Mouse (Mus musculus): ENCODE data around the gene Tmem132b.

- no peak for TF ChIP-seq CTCF (conservative IDR thresholded peaks at IDR 0.05; ENCODE audit: insufficient read depth, insufficient read length, low read depth, low read length)
- no peak for TF ChIP-seq POLR2A (IDR thresholded peaks at IDR 0.05; ENCODE audit: low read depth, low read length)
Observed at GRCm38 (mm10) chr5:125758506-125758905, 226.9 kb downstream of the Tmem132b start.
